ENCODE assay signal across 14 mouse cellular contexts in genomic region chr11:121655166-121655806, GRCm38 (mm10). TPM values are rescaled to one million over a fixed set of nuclear protein-coding genes. Genes with fewer than 3 reads are reported as not detected.
DNase-seq lines count a peak whose midpoint lies in the region; ATAC-seq lines count a peak whose summit lies in the region.
"Had no signal": no experiment of that assay in that cellular context is flagged by ENCODE, and none has a peak within 500 bp of the region (broad histone marks: within the 10 kb centered on the region; RNA-seq: fewer than 3 reads in every experiment).

No protein-coding gene starts in this region.

- H3K27ac ChIP-seq in midbrain, embryonic 11.5 days (ENCODE audit: low read depth, low read length), result no peak overlapping the region
- no peak overlapping the region for H3K27ac ChIP-seq in midbrain, embryonic 16.5 days (ENCODE audit: low read length)
- H3K27ac ChIP-seq in forebrain, embryonic 12.5 days, result no peak overlapping the region
- H3K27ac ChIP-seq: hindbrain, embryonic 15.5 days; liver, embryonic 12.5 days; midbrain, embryonic 12.5 days had no signal

- DNase-seq in midbrain, embryonic 11.5 days (ENCODE audit: low spot score, missing footprints), result peak; percentile 66
- DNase-seq in T-cell, adult 2 months (ENCODE audit: low spot score), result peak; percentile 10
- peak; percentile 6 to 17 for DNase-seq in thymus, postnatal 36 days
- DNase-seq in spleen, postnatal 4 days (ENCODE audit: low spot score in 2 of 2), result no peak
- DNase-seq: adrenal gland, postnatal 25 days; cerebellum, postnatal 14 days; kidney, adult 9 months had no signal

- ATAC-seq in midbrain, embryonic 11.5 days (ENCODE audit: low FRiP score), result no peak
- ATAC-seq in midbrain, embryonic 16.5 days, result no peak
- ATAC-seq in inflammation-experienced regulatory T-cells, adult 6 months, result peak; percentile 78
- no peak for ATAC-seq in forebrain, embryonic 12.5 days (ENCODE audit: low FRiP score)
- ATAC-seq: liver, embryonic 12.5 days had no signal

- H3K36me3 ChIP-seq in midbrain, embryonic 11.5 days (ENCODE audit: control insufficient read depth, insufficient read depth, low read length), result no peaks in the 10 kb centered on the region
- no peaks in the 10 kb centered on the region for H3K36me3 ChIP-seq in midbrain, embryonic 16.5 days (ENCODE audit: control insufficient read depth, insufficient read depth, low read length)
- H3K36me3 ChIP-seq in forebrain, embryonic 12.5 days (replicated peaks), result no peaks in the 10 kb centered on the region

- no peak overlapping the region for H3K4me2 ChIP-seq in midbrain, embryonic 11.5 days
- H3K4me2 ChIP-seq in midbrain, embryonic 16.5 days (ENCODE audit: low read length), result no peak overlapping the region
- no peak overlapping the region for H3K4me2 ChIP-seq in forebrain, embryonic 12.5 days
- H3K4me2 ChIP-seq: embryonic facial prominence, embryonic 12.5 days; hindbrain, embryonic 15.5 days; liver, embryonic 12.5 days; midbrain, embryonic 12.5 days had no signal

- H3K4me1 ChIP-seq in midbrain, embryonic 11.5 days (ENCODE audit: control insufficient read depth, insufficient read depth, low read length), result no peaks in the 10 kb centered on the region
- no peaks in the 10 kb centered on the region for H3K4me1 ChIP-seq in midbrain, embryonic 16.5 days (ENCODE audit: control insufficient read depth, insufficient read depth, low read length)
- no peaks in the 10 kb centered on the region for H3K4me1 ChIP-seq in forebrain, embryonic 12.5 days
- H3K4me1 ChIP-seq: hindbrain, embryonic 15.5 days; liver, embryonic 12.5 days; midbrain, embryonic 12.5 days had no signal

- no peaks in the 10 kb centered on the region for H3K27me3 ChIP-seq in midbrain, embryonic 11.5 days (ENCODE audit: control insufficient read depth, insufficient read depth, low read length)
- no peaks in the 10 kb centered on the region for H3K27me3 ChIP-seq in midbrain, embryonic 16.5 days (ENCODE audit: control insufficient read depth, insufficient read depth, low read depth, low read length)
- H3K27me3 ChIP-seq in forebrain, embryonic 12.5 days, result no peaks in the 10 kb centered on the region
- H3K27me3 ChIP-seq: embryonic facial prominence, embryonic 12.5 days; hindbrain, embryonic 15.5 days; liver, embryonic 12.5 days; midbrain, embryonic 12.5 days had no signal

- H3K9ac ChIP-seq in midbrain, embryonic 11.5 days (ENCODE audit: low read length), result no peak overlapping the region
- no peak overlapping the region for H3K9ac ChIP-seq in midbrain, embryonic 16.5 days (ENCODE audit: low read depth, low read length)
- no peak overlapping the region for H3K9ac ChIP-seq in forebrain, embryonic 12.5 days
- H3K9ac ChIP-seq: embryonic facial prominence, embryonic 12.5 days; hindbrain, embryonic 15.5 days; liver, embryonic 12.5 days; midbrain, embryonic 12.5 days had no signal

- no peaks in the 10 kb centered on the region for H3K9me3 ChIP-seq in midbrain, embryonic 11.5 days (ENCODE audit: control insufficient read depth, low read length)
- H3K9me3 ChIP-seq in midbrain, embryonic 16.5 days (replicated peaks; ENCODE audit: control insufficient read depth, low read length, poor library complexity, severe bottlenecking), result no peaks in the 10 kb centered on the region
- H3K9me3 ChIP-seq in forebrain, embryonic 12.5 days, result no peaks in the 10 kb centered on the region
- H3K9me3 ChIP-seq: embryonic facial prominence, embryonic 12.5 days; hindbrain, embryonic 15.5 days; liver, embryonic 12.5 days; midbrain, embryonic 12.5 days had no signal

- WGBS in midbrain, embryonic 11.5 days, result 87% methylated on average over 6 of the region's 6 CpGs
- WGBS in midbrain, embryonic 16.5 days, result 87% methylated on average over 6 of the region's 6 CpGs
- WGBS in forebrain, embryonic 12.5 days, result 87% methylated on average over 6 of the region's 6 CpGs

- H3K4me3 ChIP-seq in midbrain, embryonic 11.5 days (ENCODE audit: low read depth, low read length), result no peak overlapping the region
- H3K4me3 ChIP-seq in midbrain, embryonic 16.5 days (ENCODE audit: low read depth, low read length), result no peak overlapping the region
- H3K4me3 ChIP-seq in forebrain, embryonic 12.5 days (replicated peaks), result no peak overlapping the region
- H3K4me3 ChIP-seq: embryonic facial prominence, embryonic 12.5 days; hindbrain, embryonic 15.5 days; liver, embryonic 12.5 days; midbrain, embryonic 12.5 days had no signal

RNA-seq across cellular contexts. Expression of gene B3gntl1, which starts 17.7 kb away (rescaled TPM):
- polyA plus RNA-seq in midbrain, embryonic 11.5 days (2014; fragmentation: Nextera tagmentation; extraction: Ambion mirVana), result 5.2 and 5.6 TPM in 2 replicates
- 6.6 and 6.7 TPM in 2 replicates for polyA plus RNA-seq in midbrain, embryonic 16.5 days (2015; fragmentation: Nextera tagmentation; extraction: Ambion mirVana)
- 10 to 100 TPM in 2 of 3 experiments, 1 to 10 TPM in 1; 6.4 to 12.1 (median 10.7) TPM for polyA plus RNA-seq in inflammation-experienced regulatory T-cells, adult 6 months (2017; shearing (Covaris generic))
- polyA plus RNA-seq in forebrain, embryonic 12.5 days (2016; fragmentation: Nextera tagmentation; extraction: Ambion mirVana), result 6.9 and 7.9 TPM in 2 replicates

RNA-seq across cellular contexts. Expression of gene Metrnl, which starts 46.1 kb away (rescaled TPM):
- polyA plus RNA-seq in midbrain, embryonic 11.5 days (2014; fragmentation: Nextera tagmentation; extraction: Ambion mirVana), result 10.5 and 10.7 TPM in 2 replicates
- polyA plus RNA-seq in midbrain, embryonic 16.5 days (2015; fragmentation: Nextera tagmentation; extraction: Ambion mirVana), result 12.7 TPM in 2 replicates
- 1 to 10 TPM in 2 of 3 experiments, under 1 TPM in 1; 0.55 to 3.0 (median 2.1) TPM for polyA plus RNA-seq in inflammation-experienced regulatory T-cells, adult 6 months (2017; shearing (Covaris generic))
- polyA plus RNA-seq in forebrain, embryonic 12.5 days (2016; fragmentation: Nextera tagmentation; extraction: Ambion mirVana), result 2.1 and 3.2 TPM in 2 replicates

Comparison
In these comparisons a context has a peak if more than half of its experiments do, and no peak if none do; other contexts are left out.
1. DNase-seq: peak in midbrain, embryonic 11.5 days (single experiment), T-cell, adult 2 months (single experiment) and thymus, postnatal 36 days (2 of 2); none in spleen, postnatal 4 days (0 of 2).